Mouse (Mus musculus) embryonic stem cell, embryonic (primary cell): ENCODE measurements around the gene Bcl2l11.
"Not testable (repeated sequence)": the region's sequence is repeated elsewhere in the genome, so short reads cannot be mapped to it uniquely, and the experiment has no call there.

Experiments used
- CTCF ChIA-PET, 4 experiments: fragments of 300-600 bp in 2 of 4; fragments of 350-600 bp in 2 of 4; sonication (Branson Sonifier 250); formaldehyde crosslinking; loops; one replicate each; lab custom pipeline; 2022; ENCODE audit warnings: inconsistent platforms in 2 of 4; lab: Charles Lee
- POLR2A ChIA-PET, 4 experiments: fragments of 300-600 bp in 2 of 4; fragments of 350-600 bp in 2 of 4; sonication (Branson Sonifier 250); formaldehyde crosslinking; loops; one replicate each; lab custom pipeline; 2022; ENCODE audit warnings: antibody characterized with exemption in 4 of 4, inconsistent platforms in 1 of 4; lab: Charles Lee

Gene Bcl2l11

GRCm38 (mm10) chr2:128098118-128098517 lies 27.7 kb upstream of the Bcl2l11 start:
- POLR2A ChIA-PET: not testable (repeated sequence)

GRCm38 (mm10) chr2:128102086-128102485 lies 23.8 kb upstream of the Bcl2l11 start:
- ChIA-PET CTCF (no interaction called here), POLR2A (no interaction called here)

More at GRCm38 (mm10) chr2:128098118-128098517, 27.7 kb upstream of the Bcl2l11 start:
- CTCF ChIA-PET: not testable (repeated sequence)

- POLR2A ChIA-PET: no interaction called here
- CTCF ChIA-PET: interaction anchor here in 1 of 4 experiments (0.6 kb wide), 1 partner anchor 974 kb away, joined by 4 read pairs; no protein-coding TSS in a partner anchor
Measured at GRCm38 (mm10) chr2:128104815-128105214, 21.0 kb upstream of the Bcl2l11 start.

GRCm38 (mm10) chr2:128105651-128106050 lies 20.2 kb upstream of the Bcl2l11 start:
- POLR2A ChIA-PET: no interaction called here
- CTCF ChIA-PET: no interaction called here

GRCm38 (mm10) chr2:128111537-128111936 lies 14.3 kb upstream of the Bcl2l11 start:
- ChIA-PET POLR2A (interaction anchor here in 2 of 4 experiments (0.7 to 1.2 kb wide), 2 partner anchors 17 to 36 kb away, joined by 3 to 4 read pairs; no protein-coding TSS in a partner anchor), CTCF (interaction anchor here in 1 of 4 experiments (0.8 kb wide), 1 partner anchor 284 kb away, joined by 4 read pairs; no protein-coding TSS in a partner anchor)

- ChIA-PET POLR2A (no interaction called here), CTCF (no interaction called here)
Measured at GRCm38 (mm10) chr2:128114621-128115020, 11.2 kb upstream of the Bcl2l11 start.

- CTCF ChIA-PET: no interaction called here
- POLR2A ChIA-PET: no interaction called here
Measured at GRCm38 (mm10) chr2:128115579-128115978, 10.3 kb upstream of the Bcl2l11 start.

GRCm38 (mm10) chr2:128117605-128118004 lies 8.2 kb upstream of the Bcl2l11 start:
- CTCF ChIA-PET: no interaction called here
- POLR2A ChIA-PET: no interaction called here

- CTCF ChIA-PET: interaction anchor here in 1 of 4 experiments (0.7 kb wide), 1 partner anchor 309 kb away, joined by 5 read pairs; no protein-coding TSS in a partner anchor
- POLR2A ChIA-PET: interaction anchor here in 1 of 4 experiments (0.7 kb wide), 1 partner anchor 281 kb away, joined by 3 read pairs; no protein-coding TSS in a partner anchor
Measured at GRCm38 (mm10) chr2:128118971-128119370, 6.9 kb upstream of the Bcl2l11 start.

- ChIA-PET POLR2A (interaction anchor here in 3 of 4 experiments (0.7 to 7.0 kb wide), 7 partner anchors 13 to 1571 kb away, joined by 3 to 91 read pairs (median 3); no protein-coding TSS in a partner anchor), CTCF (interaction anchor here (0.7 to 2.1 kb wide), 19 partner anchors 18 to 451 kb away, joined by 3 to 10 read pairs (median 3); no protein-coding TSS in a partner anchor)
Measured at GRCm38 (mm10) chr2:128122491-128122890, 3.3 kb upstream of the Bcl2l11 start.

GRCm38 (mm10) chr2:128122891-128123771 lies 2.7 kb upstream of the Bcl2l11 start:
- CTCF ChIA-PET: interaction anchor here (0.7 to 2.1 kb wide), 23 partner anchors 10 to 450 kb away, joined by 3 to 10 read pairs (median 3); no protein-coding TSS in a partner anchor
- POLR2A ChIA-PET: interaction anchor here in 3 of 4 experiments (0.5 to 8.7 kb wide), 11 partner anchors 14 to 1053 kb away, joined by 3 to 91 read pairs (median 3); no protein-coding TSS in a partner anchor

- ChIA-PET POLR2A (interaction anchor here in 3 of 4 experiments (0.5 to 8.7 kb wide), 14 partner anchors 13 to 1461 kb away, joined by 3 to 91 read pairs (median 4); no protein-coding TSS in a partner anchor), CTCF (interaction anchor here in 3 of 4 experiments (0.6 to 2.1 kb wide), 11 partner anchors 9 to 449 kb away, joined by 3 to 10 read pairs (median 4); no protein-coding TSS in a partner anchor)
Measured at GRCm38 (mm10) chr2:128123921-128124683, 1.7 kb upstream of the Bcl2l11 start.

GRCm38 (mm10) chr2:128124693-128125092 lies 1.1 kb upstream of the Bcl2l11 start:
- ChIA-PET POLR2A (interaction anchor here in 3 of 4 experiments (0.6 to 8.7 kb wide), 17 partner anchors 12 to 443 kb away, joined by 3 to 91 read pairs (median 4); no protein-coding TSS in a partner anchor), CTCF (interaction anchor here in 2 of 4 experiments (0.6 to 2.0 kb wide), 6 partner anchors 240 to 448 kb away, joined by 3 to 9 read pairs (median 4); no protein-coding TSS in a partner anchor)

GRCm38 (mm10) chr2:128126591-128127051 lies 783 bp downstream of the Bcl2l11 start:
- ChIA-PET POLR2A (interaction anchor here (0.5 to 8.7 kb wide), 24 partner anchors 11 to 440 kb away, joined by 3 to 91 read pairs (median 4); partner anchors contain the start of gene Nphp1 (in 1 of the 4)), CTCF (interaction anchor here in 2 of 4 experiments (0.6 to 1.8 kb wide), 3 partner anchors 66 to 286 kb away, joined by 3 to 9 read pairs (median 3); no protein-coding TSS in a partner anchor)

- ChIA-PET CTCF (interaction anchor here (0.5 to 1.5 kb wide), 8 partner anchors 14 to 296 kb away, joined by 3 to 4 read pairs (median 3); no protein-coding TSS in a partner anchor), POLR2A (interaction anchor here (0.6 to 8.7 kb wide), 42 partner anchors 9 to 691 kb away, joined by 3 to 91 read pairs (median 4); partner anchors contain the start of genes Acoxl (in 1 of the 4), Mtln (in 1 of the 4), Nphp1 (in 1 of the 4) and Tmem87b (in 1 of the 4))
Measured at GRCm38 (mm10) chr2:128127121-128127671, 1.4 kb downstream of the Bcl2l11 start.

GRCm38 (mm10) chr2:128127691-128128292 lies 2.0 kb downstream of the Bcl2l11 start:
- ChIA-PET POLR2A (interaction anchor here (0.6 to 8.7 kb wide), 42 partner anchors 8 to 695 kb away, joined by 3 to 91 read pairs (median 3); partner anchors contain the start of genes Acoxl (in 1 of the 4), Mtln (in 1 of the 4), Nphp1 (in 1 of the 4) and Tmem87b (in 1 of the 4)), CTCF (interaction anchor here (0.5 to 1.5 kb wide), 9 partner anchors 13 to 295 kb away, joined by 3 to 4 read pairs (median 3); no protein-coding TSS in a partner anchor)
